Mouse (Mus musculus) spleen, adult 2 months (tissue): ENCODE results near the gene Nmb. TPM values are rescaled to one million over a fixed set of nuclear protein-coding genes. Genes with fewer than 3 reads are reported as not detected.

Experiments used
- DNase-seq, 2 experiments: peaks; one replicate each; pipeline versions ENCODE4 v3.0.0 to v3.0.0-alpha.2; 2012 to 2021; ENCODE audit warnings: low spot score in 2 of 2, low read depth in 1 of 2
- H3K27ac ChIP-seq: fragments of 200-500 bp; 2 replicates; pipeline ENCODE4 v1.5.1; 2012; ENCODE audit warnings: low read length, inconsistent platforms; ENCODE audit not compliant: insufficient read depth
- H3K27me3 ChIP-seq: fragments of 200-500 bp; 2 replicates; pipeline ENCODE4 v1.6.1; 2012; ENCODE audit warnings: mild to moderate bottlenecking, moderate library complexity, low read length, inconsistent platforms; ENCODE audit not compliant: control insufficient read depth, insufficient read depth
- H3K36me3 ChIP-seq: fragments of 200-500 bp; 2 replicates; pipeline ENCODE4 v1.6.1; 2012; ENCODE audit warnings: mild to moderate bottlenecking, low read length, inconsistent platforms; ENCODE audit not compliant: control insufficient read depth, insufficient read depth
- H3K4me1 ChIP-seq: fragments of 200-500 bp; 2 replicates; pipeline ENCODE4 v1.6.1; 2011; ENCODE audit warnings: inconsistent platforms; ENCODE audit not compliant: control insufficient read depth, insufficient read depth, insufficient read length
- H3K4me3 ChIP-seq: fragments of 200-500 bp; 2 replicates; pipeline ENCODE4 v1.5.1; 2011; ENCODE audit warnings: mild to moderate bottlenecking, inconsistent platforms; ENCODE audit not compliant: insufficient read depth, insufficient read length; ENCODE audit errors: extremely low read depth
- CTCF ChIP-seq: fragments of 200-500 bp; IDR thresholded peaks from 2 replicates; pipeline ENCODE4 v1.5.1; 2011; ENCODE audit warnings: mild to moderate bottlenecking, inconsistent platforms; ENCODE audit not compliant: insufficient read depth, insufficient read length, insufficient replicate concordance; ENCODE audit errors: extremely low read depth
- POLR2A ChIP-seq: fragments of 200-500 bp; IDR thresholded peaks from 2 replicates; pipeline ENCODE4 v1.6.1; 2011; ENCODE audit warnings: low read depth, low read length, inconsistent platforms
- WGBS: fragments of 180-500 bp; shearing (Covaris S2); methylation state at CpG from one replicate; pipeline ENCODE4 v1.1.7; 2018; 5-methylcytosine and 5-hydroxymethylcytosine counted together
- polyA plus RNA-seq: library from polyadenylated mRNA; depleted of rRNA; stranded (reverse); fragments of >200 nt; gene quantifications from 2 replicates; pipeline ENCODE4 v1.2.3, GENCODE M21; 2012

The Nmb gene
- polyA plus RNA-seq, 1 experiment = 5.4 TPM

- Histone ChIP-seq H3K27me3 (no peaks in the 10 kb centered on the region), H3K27ac (peak overlapping the region; percentile 83), H3K36me3 (peaks cover 25% of the 10 kb centered on the region), H3K4me1 (peaks cover 10% of the 10 kb centered on the region; the same call in 1 of the 2 replicates), H3K4me3 (no peak overlapping the region)
- no peak for DNase-seq
- no peak for TF ChIP-seq POLR2A
- no peak for TF ChIP-seq CTCF
- WGBS = 65% methylated on average over 9 of the region's 9 CpGs
Observed at GRCm38 (mm10) chr7:80889021-80889511, 15.8 kb downstream of the Nmb start.

- H3K36me3 ChIP-seq = peaks cover 21% of the 10 kb centered on the region
- H3K27me3 ChIP-seq = no peaks in the 10 kb centered on the region
- DNase-seq = no peak
- no peak overlapping the region for H3K4me3 ChIP-seq
- peaks cover 10% of the 10 kb centered on the region; the same call in 1 of the 2 replicates for H3K4me1 ChIP-seq
- 83% methylated on average over 7 of the region's 7 CpGs for WGBS
- peak overlapping the region; percentile 83 for H3K27ac ChIP-seq
- TF ChIP-seq POLR2A (no peak), CTCF (no peak)
Observed at GRCm38 (mm10) chr7:80888595-80888994, 16.3 kb downstream of the Nmb start.

- Histone ChIP-seq H3K27ac (no peak overlapping the region), H3K4me1 (peaks cover 13% of the 10 kb centered on the region; the same call in 1 of the 2 replicates), H3K27me3 (no peaks in the 10 kb centered on the region), H3K4me3 (no peak overlapping the region), H3K36me3 (no peaks in the 10 kb centered on the region)
- TF ChIP-seq CTCF (no peak), POLR2A (no peak)
- no peak for DNase-seq
- 3% methylated on average over 1 of the region's 1 CpGs for WGBS
Observed at GRCm38 (mm10) chr7:80885666-80886065, 19.2 kb downstream of the Nmb start.

- DNase-seq = peak; percentile 74 to 90
- 6% methylated on average over 14 of the region's 14 CpGs for WGBS
- Histone ChIP-seq H3K27me3 (no peaks in the 10 kb centered on the region), H3K4me1 (peaks cover 2% of the 10 kb centered on the region; the same call in 1 of the 2 replicates), H3K4me3 (peak overlapping the region; percentile 29), H3K36me3 (no peaks in the 10 kb centered on the region), H3K27ac (0 out of 2 replicates have a peak overlapping the region, but pooled peaks have one; percentile 4)
- TF ChIP-seq POLR2A = no peak
- TF ChIP-seq CTCF = peak; percentile 70; the same call in 1 of the 2 replicates
Observed at GRCm38 (mm10) chr7:80882830-80883505, 21.9 kb downstream of the Nmb start.

GRCm38 (mm10) chr7:80875727-80876126 is 29.1 kb downstream of the Nmb start:
- Histone ChIP-seq H3K27me3 (no peaks in the 10 kb centered on the region), H3K27ac (no peak overlapping the region), H3K4me1 (no peaks in the 10 kb centered on the region; the same call in 1 of the 2 replicates), H3K4me3 (no peak overlapping the region), H3K36me3 (peaks cover 12% of the 10 kb centered on the region)
- no peak for DNase-seq
- WGBS = 86% methylated on average over 37 of the region's 37 CpGs
- TF ChIP-seq POLR2A (no peak), CTCF (no peak)

GRCm38 (mm10) chr7:80873631-80874030 is 31.2 kb downstream of the Nmb start:
- TF ChIP-seq POLR2A (no peak), CTCF (no peak)
- Histone ChIP-seq H3K4me3 (no peak overlapping the region), H3K4me1 (no peaks in the 10 kb centered on the region; the same call in 1 of the 2 replicates), H3K36me3 (peaks cover 14% of the 10 kb centered on the region), H3K27me3 (no peaks in the 10 kb centered on the region), H3K27ac (no peak overlapping the region)
- 93% methylated on average over 2 of the region's 2 CpGs for WGBS
- DNase-seq = no peak

- H3K4me3 ChIP-seq = no peak overlapping the region
- whole genome bisulfite sequencing = 76% methylated on average over 5 of the region's 5 CpGs
- TF ChIP-seq CTCF = no peak
- no peak for TF ChIP-seq POLR2A
- H3K4me1 ChIP-seq = no peaks in the 10 kb centered on the region; the same call in 1 of the 2 replicates
- H3K27ac ChIP-seq = no peak overlapping the region
- no peak for DNase-seq
- no peaks in the 10 kb centered on the region for H3K27me3 ChIP-seq
- H3K36me3 ChIP-seq = peaks cover 14% of the 10 kb centered on the region
Observed at GRCm38 (mm10) chr7:80873038-80873437, 31.8 kb downstream of the Nmb start.
